Mouse (Mus musculus) megakaryocyte, adult 5-6 weeks (primary cell): ENCODE measurements around the gene Dpp6. TPM values are rescaled to one million over a fixed set of nuclear protein-coding genes. Genes with fewer than 3 reads are reported as not detected.

Experiments
- ATAC-seq: 2 replicates; pipeline ENCODE4 v1.8.0; 2016; ENCODE audit warnings: mild to moderate bottlenecking, inconsistent platforms; ENCODE audit not compliant: poor library complexity, severe bottlenecking
- total RNA-seq, 2 experiments: library from RNA; stranded (forward) in 1 of 2; stranded (reverse) in 1 of 2; fragments of 153-499, 151-499 nt in 1 of 2; fragments of 221-1000, 200-1000 nt in 1 of 2; gene quantifications; 2 replicates each; pipeline versions ENCODE4 v1.2.3 to v1.2.4; 2015 to 2017

Gene Dpp6
- total RNA-seq, 2 experiments from 2014 or later, result 0.48 TPM; not detected in 1

DNA sequence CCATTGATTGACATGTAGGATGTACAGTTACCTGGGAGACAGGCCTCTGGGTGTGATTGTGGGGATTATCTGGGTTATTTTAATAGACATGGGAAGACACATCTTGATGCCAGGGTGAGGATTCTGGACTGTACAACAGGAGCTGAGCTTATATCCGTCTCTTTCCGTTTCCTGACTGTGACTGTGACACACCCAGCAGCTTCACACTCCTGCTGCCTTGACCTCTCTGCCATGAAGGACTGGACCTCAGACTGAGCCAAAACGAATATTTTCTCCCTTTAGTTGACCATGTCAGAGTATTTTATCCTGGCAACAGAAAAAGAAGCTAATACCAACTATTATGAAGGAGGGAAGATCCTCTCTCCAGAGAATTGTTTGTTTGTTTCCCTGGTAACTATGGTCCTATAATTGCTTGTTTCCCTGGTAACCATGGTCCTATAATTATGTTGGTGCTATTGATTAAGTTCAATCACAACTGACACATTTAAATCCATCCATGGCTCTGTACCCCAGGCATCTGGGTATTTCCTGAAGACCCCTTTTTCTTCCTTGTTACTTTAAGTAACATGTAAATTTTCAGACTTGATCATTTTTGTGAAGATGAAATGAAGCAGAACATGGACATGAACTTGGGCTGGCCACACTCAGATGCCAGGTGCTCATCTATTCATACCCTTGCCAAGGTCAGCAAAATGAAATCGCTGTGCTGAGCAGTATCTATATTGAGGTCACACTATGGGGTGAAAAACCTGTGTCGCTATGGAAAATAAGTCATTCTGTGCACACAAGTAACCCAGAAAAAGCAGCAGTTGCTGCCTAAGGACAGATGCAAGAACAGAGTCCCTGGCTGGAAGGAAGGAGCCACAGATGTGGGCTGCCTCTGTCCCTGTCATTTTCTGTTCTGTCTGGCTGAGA is 531.4 kb downstream of the Dpp6 start:
- no peak for ATAC-seq

DNA sequence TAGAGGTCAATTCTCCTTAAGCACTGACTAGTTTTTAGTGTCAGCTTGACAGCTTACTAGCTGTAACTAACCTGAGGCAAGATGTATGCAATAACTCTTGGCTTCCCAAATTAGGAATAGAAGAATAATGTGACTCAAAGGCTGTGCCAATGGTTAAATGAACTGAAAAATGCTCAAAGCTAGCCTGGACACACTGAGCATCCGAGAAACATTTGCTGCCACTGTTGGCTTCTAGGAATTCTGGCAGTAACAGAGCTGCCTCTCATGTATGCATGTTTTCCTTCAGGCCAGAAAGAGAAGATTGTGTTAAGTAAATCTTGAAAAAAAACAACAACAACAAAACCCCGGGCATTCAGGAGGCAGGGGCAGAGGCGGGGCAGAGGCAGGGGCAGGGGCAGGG is 540.6 kb downstream of the Dpp6 start:
- no peak for ATAC-seq

DNA sequence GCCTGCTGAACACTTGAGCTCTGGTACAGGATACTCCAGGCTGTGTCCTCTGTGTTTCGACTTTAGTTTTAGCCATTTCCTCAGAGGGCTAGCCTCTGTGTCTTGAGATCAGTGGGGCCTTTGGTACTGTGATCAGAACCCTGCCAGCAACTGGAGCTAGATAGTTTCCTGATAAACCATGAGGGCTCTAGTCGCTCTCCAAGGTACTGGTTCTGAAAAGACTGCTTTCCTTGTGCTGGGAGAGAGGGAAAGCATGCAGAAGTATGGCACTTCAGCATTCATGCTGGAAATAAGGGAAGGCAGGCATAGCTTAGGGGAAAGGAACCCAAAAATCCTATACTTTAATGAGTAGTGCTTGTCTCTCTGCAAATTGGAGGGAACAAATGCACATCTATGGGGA is 548.9 kb downstream of the Dpp6 start:
- ATAC-seq, result no peak

DNA sequence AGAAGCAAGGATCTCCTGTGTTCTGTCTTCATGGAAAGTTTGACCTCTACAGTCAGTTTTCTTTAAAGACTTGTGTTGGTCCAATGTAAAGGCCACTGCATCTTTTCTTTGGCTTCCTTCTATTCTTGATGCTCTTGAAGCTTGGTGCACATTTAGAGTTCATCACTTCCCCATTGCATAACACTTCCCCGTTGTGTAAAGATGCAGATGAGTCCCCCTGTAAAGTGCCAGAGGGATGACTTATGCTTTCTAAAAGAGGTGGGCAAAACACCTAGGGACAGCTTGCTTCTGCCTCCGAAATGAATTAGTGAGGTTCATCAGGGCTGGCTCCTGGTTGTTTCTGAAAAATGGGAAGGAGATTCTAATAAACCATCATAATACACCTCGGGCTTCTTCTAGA is 553.8 kb downstream of the Dpp6 start:
- ATAC-seq, result no peak

DNA sequence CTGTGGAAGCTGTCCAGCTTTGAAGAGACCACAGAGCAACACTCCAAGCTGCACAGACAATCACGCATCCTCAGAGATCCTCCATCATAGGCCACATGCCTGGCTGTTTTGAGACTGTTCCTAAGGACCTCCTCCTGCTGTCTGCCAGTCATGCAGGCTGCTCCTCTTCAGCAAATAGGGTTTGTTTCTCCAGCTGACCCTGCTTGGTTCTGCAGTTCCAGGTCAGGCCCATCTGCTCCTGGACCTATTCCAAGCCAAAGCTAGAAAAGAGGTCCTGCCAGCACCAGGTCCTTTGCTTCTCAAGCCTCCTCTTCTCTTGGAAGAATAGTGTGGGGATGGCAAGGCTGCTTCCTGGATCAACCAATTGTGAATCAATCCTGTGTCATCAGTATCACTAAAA is 556.9 kb downstream of the Dpp6 start:
- ATAC-seq, result no peak

DNA sequence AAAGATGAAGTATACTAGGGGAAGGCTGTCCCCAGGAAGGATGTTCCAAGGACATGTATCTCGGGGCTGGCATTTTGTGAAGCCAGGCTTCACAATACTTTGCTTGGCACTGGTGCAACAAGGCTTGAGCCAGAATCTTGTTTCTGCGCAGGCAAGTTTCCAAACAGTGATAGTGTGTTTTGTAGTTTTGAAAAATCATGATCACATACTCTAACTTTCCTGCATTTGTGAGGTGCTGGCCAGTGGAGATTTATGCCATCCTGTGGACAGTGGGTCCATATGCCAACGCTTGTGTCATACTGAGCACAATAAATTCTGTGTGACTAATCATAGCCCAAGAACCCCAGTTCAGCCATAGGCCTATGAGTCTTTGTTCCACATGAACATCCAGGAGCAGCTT is 558.8 kb downstream of the Dpp6 start:
- ATAC-seq, result no peak

DNA sequence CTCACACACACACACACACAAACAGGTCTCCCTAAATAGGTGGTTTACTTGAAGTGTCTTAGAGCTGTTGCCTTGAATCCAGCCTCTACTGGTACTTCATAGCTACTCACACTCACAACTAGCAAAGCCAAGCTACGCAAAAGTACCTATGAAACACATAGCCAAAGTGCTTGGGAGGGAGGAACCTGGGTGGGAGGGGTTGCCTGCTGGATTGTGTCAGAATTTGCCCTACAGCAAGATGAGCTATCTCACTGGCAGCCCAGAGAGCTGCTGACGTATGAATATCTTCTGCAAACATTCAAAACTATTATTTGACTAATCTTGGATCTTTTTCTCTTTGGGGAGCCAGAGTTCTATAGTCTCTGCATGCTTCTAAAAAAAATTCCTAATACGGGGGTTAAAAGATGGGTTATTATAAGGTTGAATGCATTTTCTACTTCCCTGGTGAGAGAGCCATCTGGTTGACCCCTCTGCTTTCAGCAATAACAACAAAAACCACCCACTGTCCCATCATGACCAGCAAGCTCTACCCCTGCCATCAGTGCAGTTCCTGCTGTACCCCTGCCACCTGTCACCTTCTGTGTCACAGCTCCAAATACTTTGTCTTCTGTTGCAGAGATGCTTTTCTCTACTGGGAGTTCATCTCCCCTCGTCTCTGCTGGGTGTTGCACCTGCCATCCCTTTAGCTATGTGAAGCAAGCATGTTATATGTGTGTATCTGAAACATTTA is 563.8 kb downstream of the Dpp6 start:
- no peak for ATAC-seq

DNA sequence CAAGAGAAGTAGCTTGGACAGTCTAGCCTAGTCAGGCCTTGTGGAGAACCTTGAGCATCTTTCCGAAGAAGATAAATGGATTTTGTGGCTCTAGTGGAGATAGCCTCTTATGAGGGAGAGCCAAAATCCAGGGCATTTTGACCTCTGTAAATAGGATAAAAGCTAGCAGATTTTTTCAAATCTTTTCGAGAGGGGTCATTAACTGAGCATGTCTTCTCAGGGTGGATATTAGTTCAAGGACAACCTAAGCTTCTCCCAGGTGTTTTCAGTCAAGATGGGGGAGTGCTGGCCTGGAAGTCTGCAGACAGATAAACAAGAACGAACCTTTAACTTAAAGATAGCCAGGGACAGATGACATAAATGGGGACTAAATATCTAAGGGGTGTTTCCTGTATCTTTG is 581.4 kb downstream of the Dpp6 start:
- ATAC-seq, result no peak

DNA sequence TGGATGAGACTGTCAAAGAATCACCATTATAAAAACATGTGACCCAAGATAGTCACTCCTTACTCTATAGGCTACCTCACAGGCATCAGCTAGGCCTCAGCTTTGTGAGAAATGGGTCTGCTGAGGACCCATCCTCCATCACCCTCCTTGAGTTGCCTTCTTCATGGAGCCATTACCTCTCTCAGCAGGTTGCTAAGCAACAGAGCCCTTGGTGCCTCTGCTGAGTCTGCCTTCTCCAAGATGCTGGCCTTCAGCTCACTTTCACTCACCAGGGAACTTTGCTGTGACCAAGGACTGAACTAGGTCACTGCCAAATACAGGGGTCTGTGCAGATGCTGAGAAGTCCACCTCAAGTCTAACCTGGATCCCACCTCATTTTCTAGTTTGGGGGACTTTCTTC is 582.1 kb downstream of the Dpp6 start:
- ATAC-seq, result no peak

DNA sequence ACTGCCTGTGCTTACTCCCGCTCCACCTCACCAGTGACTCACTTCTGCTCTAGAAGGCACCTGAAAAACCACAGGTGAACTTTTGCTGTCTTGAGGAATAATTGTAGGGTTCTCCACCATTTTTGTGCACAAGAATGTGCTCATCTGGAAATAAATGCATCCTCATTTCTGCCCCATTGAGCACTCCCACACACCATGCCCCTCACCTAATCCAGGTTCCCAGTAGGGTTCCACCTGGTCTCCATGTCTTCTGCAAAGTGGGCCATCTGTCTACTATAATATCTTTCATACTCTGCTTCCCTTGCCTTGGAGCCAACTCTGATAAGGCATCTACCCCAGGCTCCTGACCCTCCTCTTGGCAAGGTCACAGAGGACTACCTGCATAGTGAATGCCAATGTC is 585.6 kb downstream of the Dpp6 start:
- no peak for ATAC-seq

DNA sequence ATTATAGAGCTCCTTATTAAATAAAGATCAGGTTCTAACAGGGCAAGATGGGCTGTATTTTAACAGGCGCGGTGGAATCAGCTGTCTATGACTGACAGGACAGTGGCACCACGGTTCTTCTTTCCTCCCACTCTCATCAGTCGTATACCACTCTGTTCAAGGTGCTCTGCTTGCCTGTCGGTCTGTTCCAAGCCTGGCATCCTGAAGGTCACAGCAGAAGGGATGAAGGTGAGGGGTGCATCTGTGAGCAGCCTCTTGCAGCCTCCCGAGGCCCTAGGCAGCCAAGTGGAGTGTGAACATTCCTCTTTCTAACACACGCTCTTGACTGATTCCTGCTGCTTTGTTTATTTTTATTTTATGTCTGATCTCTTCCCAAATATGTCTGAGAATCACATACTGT is 591.9 kb downstream of the Dpp6 start:
- ATAC-seq, result no peak

DNA sequence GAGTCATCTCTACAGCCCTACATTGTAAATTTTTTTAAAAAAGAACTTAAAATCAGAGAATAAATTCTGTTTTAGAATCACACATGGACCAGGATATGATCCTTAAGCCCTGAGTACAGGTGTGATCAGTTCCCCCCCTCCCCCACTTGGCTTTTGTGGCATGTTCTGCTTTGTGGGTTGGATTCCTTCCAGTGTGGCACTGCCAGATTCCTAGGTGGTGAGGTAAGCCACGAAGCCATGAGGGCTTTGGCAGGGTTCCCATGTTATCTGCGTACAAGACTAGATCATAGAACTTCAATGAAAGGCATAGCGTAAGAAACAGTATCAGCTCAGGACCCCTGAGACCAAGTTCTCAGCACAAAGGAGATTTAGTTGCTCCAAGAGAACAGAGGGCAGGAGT is 596.0 kb downstream of the Dpp6 start:
- ATAC-seq, result no peak

DNA sequence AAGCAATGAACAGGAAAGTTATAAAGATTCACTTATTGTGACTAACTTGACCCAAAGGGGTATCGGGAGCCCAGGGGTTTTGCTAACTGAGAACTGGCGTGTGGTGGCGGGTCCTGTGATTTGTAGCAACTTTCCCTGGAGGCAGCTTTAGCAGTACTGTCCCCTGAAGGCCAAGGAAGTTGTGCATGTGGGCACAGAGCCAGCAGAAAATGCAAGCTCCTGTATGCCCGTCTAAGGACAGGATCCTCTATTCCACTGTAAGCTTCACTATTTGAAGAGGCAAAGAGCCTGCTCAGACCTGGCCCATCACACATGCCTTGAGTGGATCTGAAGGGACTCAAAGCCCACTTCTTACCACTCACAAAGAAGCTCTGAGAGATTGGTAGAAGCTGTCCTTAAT is 598.5 kb downstream of the Dpp6 start:
- no peak for ATAC-seq

DNA sequence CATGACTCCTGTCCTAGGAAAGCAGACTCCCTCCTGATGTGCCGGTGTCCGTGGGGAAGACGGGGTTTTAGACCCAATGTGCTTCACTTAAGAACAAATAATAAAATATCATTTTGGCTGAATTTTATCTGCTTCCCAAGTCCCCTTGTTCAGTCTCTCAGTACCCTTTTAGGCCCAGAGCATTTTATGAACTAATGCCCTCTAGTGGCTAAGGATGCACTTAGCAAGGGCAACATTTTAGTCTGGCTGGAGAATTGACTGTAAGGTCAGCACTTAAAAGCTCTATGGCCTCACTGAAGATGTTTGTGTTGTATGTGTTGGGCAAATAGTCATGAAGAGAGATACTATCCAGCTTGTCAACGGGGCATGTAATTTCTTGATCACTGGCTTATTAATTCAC is 599.6 kb downstream of the Dpp6 start:
- ATAC-seq, result no peak

DNA sequence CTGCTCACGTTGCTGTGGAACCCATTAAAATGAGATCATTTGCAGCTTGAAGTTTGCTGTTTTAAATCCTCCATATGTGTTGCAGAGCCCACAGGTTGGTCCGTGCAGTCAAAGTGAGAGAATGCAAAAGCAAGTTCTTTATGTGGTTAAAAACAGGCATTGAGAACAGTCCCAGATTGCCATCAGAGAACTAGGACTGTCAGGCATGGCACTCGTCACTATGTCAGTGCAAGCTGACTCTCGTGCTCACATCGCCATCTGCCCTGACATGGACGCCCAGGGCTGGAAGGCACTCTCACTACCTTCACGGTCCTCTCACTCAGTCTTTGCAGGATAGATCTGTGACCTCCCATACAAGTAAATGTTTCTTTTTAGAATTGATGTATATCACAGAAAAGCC is 600.4 kb downstream of the Dpp6 start:
- no peak for ATAC-seq

DNA sequence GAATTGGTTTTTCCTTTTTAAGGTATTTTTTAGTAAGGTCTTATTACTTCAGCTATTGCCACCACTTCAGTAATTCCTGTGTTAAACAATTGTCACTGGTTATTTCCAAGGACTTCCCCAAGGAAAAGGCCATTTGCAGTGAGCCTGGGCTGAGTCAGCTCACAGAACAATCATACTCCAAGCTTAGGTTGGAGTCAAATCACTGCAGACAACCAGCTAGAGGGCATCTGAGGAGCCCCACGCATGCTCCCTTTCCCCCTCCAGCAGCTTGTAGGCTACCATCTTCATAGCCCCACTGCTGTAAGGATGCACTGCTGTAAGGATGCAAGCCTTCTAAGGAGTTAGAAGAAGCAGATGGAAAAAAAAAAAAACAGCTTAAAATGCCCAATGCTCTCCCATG is 601.9 kb downstream of the Dpp6 start:
- ATAC-seq, result no peak

DNA sequence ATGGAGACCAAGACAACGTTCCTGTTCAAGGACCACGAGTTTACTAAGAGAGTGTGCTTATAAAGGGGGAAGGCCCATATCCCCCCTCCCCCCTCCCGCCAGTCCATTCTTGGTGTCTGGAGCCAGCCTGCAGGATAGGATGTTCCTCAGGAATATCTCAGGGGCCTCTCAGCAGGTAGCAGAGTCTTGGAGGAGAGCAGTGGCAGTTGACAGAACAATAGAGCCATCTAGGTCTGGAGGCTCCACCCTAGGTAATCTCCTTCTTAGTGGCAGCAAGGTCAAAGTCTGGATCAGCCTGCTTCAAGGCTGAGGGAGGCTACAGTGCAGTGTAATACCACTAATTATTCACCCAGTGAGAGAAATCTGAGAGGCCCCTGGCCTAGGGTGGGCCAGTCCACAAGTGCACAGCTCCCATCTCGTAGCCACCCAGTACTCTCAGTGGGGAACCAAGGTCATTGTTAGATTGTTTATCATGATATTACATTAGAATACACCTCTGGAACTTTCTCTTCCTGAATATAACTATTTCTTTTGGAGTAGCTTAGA is 604.2 kb downstream of the Dpp6 start:
- ATAC-seq, result no peak

DNA sequence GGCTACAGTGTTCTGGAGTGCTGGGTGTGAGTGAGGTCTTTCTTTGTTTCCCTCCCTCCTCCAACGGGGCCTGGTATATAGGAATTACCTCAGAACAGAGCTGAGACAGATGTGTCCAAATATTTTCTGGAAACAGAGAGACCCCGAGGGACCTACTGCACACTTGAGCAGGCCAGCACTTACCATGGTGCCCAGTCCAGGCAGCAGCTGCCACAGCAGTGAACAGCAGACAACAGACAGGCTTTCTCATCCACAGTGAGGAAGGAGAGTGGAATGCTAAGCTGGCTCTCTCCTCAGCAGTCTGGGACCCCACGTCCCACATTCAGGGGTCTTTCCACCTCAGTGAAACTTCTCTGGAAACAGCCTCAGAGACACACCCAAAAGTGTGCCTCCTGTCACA is 606.8 kb downstream of the Dpp6 start:
- no peak for ATAC-seq

DNA sequence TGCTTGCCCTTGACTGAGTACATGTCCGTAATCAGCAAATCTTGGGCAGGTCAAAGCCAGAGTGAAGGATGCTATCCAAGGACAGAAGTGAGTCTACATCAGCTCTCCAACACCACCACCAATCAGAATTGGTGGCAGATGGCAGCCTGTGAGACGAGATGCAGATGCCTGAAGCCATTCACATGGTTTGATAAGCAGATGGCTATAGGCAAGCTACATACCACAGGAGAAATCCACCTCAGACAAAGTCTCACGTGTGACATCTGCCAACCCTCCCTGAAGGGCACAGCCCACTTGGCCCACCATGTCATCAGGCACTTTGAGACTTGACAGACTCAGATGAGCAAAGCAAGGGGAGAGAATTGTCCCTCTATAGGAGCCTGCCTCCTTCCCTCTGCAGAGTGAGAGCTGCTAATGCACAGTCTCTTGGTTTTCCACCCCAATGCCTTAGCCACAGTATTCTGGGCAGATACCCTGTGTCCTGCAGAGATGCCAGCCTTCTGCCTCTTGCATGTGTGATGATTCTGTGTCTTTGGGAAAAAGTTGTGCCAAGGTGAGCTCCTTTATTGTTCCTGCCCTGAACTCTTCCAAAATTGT is 607.6 kb downstream of the Dpp6 start:
- ATAC-seq, result no peak

DNA sequence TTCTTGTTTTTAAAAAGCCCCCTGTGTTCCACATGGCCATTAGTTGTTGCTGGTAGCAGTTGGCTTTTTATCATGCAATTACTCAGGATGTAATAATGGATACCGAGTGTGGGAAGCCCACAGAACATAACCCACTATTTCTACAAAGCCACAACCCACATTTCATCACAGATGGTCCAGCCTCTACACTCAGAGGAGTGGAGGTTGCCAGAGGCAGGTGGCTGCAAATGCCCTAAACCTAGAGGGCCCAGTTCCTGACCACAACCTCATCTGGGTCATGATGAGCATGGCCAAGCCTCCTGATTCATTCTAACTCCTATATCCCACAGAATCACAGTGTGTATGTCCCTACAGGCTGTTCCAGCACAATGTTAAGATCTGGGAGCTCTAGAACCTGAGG is 609.2 kb downstream of the Dpp6 start:
- ATAC-seq, result no peak

DNA sequence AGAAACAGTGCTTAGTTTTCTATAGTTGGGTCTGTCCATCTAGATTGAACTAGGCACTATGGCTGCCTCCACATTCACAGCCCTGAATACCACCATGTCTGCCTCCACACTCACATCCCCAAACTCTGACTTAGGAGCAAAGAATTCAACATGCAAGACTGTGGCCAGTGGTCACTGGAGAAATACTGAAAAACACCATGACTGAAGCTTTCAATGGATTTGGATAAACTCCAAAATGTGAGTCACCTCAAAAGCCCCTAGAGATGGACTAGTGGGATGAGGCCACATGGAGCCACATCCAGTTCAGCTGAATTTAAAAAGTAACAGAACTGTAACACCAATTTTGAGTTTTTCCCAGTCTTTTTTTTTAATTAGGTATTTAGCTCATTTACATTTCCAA is 616.6 kb downstream of the Dpp6 start:
- no peak for ATAC-seq
